Mouse (Mus musculus): ENCODE measurements around the gene Elac2. TPM values are rescaled to one million over a fixed set of nuclear protein-coding genes. Genes with fewer than 3 reads are reported as not detected.
A peak's percentile ranks its signal among the peaks of the same experiment; 100 is the strongest.

Elac2 gene
- polyA plus RNA-seq, 1 experiment: not detected

DNA sequence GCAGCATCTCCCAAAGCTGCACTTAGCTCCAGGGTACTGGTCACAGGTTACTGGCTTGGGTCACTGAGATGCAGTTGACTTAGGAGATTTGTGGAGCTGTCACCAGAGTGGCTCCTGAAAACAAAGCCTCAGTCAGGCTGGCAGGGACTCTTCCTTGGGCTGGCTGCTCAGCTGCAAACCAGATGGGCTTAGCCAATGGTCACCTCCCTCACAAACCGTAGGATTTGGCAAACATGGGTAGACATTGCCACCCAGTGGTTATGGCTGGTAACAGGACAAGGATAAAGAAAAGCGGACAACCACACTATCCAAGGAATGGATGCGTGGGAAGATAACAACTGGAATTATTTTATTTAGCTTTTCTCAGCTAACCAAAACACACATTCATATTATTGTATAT is 10.3 kb upstream of the Elac2 start:
- Histone ChIP-seq H3K27ac (ENCODE audit: insufficient read depth, low read depth, low read length) (no peak overlapping the region), H3K4me1 (ENCODE audit: control insufficient read depth, insufficient read depth, low read length) (no peaks in the 10 kb centered on the region), H3K4me3 (ENCODE audit: insufficient read depth, low read depth, low read length) (no peak overlapping the region)
- WGBS: 5% methylated on average over 3 of the region's 3 CpGs
- 0 out of 2 replicates have a peak, but pooled peaks have one; percentile 39 for TF ChIP-seq CTCF (IDR thresholded peaks at IDR 0.05; ENCODE audit: insufficient read depth, low read depth, low read length)
- TF ChIP-seq POLR2A (IDR thresholded peaks at IDR 0.05; ENCODE audit: insufficient read depth, low read depth, low read length): no peak

- H3K4me1 ChIP-seq (ENCODE audit: control insufficient read depth, insufficient read depth, low read length): no peaks in the 10 kb centered on the region
- no peak overlapping the region for H3K4me3 ChIP-seq (ENCODE audit: insufficient read depth, low read depth, low read length)
- TF ChIP-seq POLR2A (IDR thresholded peaks at IDR 0.05; ENCODE audit: insufficient read depth, low read depth, low read length) (no peak), CTCF (IDR thresholded peaks at IDR 0.05; ENCODE audit: insufficient read depth, low read depth, low read length) (no peak)
- WGBS: 55% methylated on average over 4 of the region's 4 CpGs
- H3K27ac ChIP-seq (ENCODE audit: insufficient read depth, low read depth, low read length): no peak overlapping the region
These were observed 9.9 kb upstream of the Elac2 start for GRCm38 (mm10) chr11:64968939-64969342.

DNA sequence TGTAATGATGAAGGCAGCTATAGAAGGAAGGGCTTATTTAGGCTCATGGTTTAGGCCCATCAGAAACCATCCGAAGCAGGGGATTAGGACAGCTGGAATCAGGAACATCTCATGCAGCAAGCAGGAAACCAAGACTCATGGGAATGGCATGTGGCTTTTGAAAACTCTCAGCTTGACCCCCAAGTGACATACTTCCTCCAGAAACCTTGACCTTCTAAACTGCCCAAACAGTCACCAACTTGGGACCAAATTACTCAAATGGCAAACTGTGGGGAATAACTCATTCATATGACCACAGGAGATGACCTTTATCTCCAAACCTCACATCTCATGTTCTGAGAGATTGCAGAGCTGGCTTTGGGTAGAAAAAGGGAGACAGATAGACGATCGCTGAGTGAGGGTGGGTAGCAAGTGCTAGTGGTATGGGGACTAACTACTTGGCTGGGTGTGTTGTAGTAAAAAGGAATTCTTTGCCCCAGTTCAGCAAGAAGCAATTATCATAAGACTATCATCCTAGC is 7.3 kb upstream of the Elac2 start:
- whole genome bisulfite sequencing: 83% methylated on average over 3 of the region's 3 CpGs
- H3K4me3 ChIP-seq (ENCODE audit: insufficient read depth, low read depth, low read length): no peak overlapping the region
- TF ChIP-seq POLR2A (IDR thresholded peaks at IDR 0.05; ENCODE audit: insufficient read depth, low read depth, low read length): no peak
- TF ChIP-seq CTCF (IDR thresholded peaks at IDR 0.05; ENCODE audit: insufficient read depth, low read depth, low read length): no peak
- no peaks in the 10 kb centered on the region for H3K4me1 ChIP-seq (ENCODE audit: control insufficient read depth, insufficient read depth, low read length)
- H3K27ac ChIP-seq (ENCODE audit: insufficient read depth, low read depth, low read length): no peak overlapping the region

DNA sequence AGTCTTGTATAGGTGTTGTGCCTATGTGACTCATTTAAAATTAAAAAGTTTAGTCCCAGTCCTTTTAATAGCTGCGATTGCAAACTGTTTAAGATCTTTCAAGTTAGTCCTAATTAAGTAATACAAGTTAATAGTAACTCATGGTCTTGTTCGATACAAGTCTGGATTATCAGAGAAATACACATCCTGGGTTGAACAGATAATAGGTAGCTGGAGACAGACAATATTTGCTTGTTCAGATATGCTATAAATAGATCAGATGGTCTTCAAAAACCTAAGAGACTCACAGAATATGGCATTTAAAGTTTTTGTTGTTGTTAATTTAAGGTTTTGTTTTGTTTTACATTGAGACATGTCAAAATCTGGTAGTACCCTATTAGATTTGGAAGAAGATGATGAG is 6.4 kb upstream of the Elac2 start:
- Histone ChIP-seq H3K4me1 (ENCODE audit: control insufficient read depth, insufficient read depth, low read length) (no peaks in the 10 kb centered on the region), H3K4me3 (ENCODE audit: insufficient read depth, low read depth, low read length) (no peak overlapping the region), H3K27ac (ENCODE audit: insufficient read depth, low read depth, low read length) (no peak overlapping the region)
- WGBS: 71% methylated on average over 2 of the region's 2 CpGs
- TF ChIP-seq POLR2A (IDR thresholded peaks at IDR 0.05; ENCODE audit: insufficient read depth, low read depth, low read length): no peak
- no peak for TF ChIP-seq CTCF (IDR thresholded peaks at IDR 0.05; ENCODE audit: insufficient read depth, low read depth, low read length)

- Histone ChIP-seq H3K27ac (ENCODE audit: insufficient read depth, low read depth, low read length) (no peak overlapping the region), H3K4me1 (ENCODE audit: control insufficient read depth, insufficient read depth, low read length) (peaks cover 4% of the 10 kb centered on the region; the same call in 1 of the 2 replicates), H3K4me3 (ENCODE audit: insufficient read depth, low read depth, low read length) (peak overlapping the region; percentile 72)
- TF ChIP-seq POLR2A (IDR thresholded peaks at IDR 0.05; ENCODE audit: insufficient read depth, low read depth, low read length): no peak
- TF ChIP-seq CTCF (IDR thresholded peaks at IDR 0.05; ENCODE audit: insufficient read depth, low read depth, low read length): no peak
- WGBS: 4% methylated on average over 9 of the region's 9 CpGs
These were observed 629 bp downstream of the Elac2 start for GRCm38 (mm10) chr11:64979489-64979845.

DNA sequence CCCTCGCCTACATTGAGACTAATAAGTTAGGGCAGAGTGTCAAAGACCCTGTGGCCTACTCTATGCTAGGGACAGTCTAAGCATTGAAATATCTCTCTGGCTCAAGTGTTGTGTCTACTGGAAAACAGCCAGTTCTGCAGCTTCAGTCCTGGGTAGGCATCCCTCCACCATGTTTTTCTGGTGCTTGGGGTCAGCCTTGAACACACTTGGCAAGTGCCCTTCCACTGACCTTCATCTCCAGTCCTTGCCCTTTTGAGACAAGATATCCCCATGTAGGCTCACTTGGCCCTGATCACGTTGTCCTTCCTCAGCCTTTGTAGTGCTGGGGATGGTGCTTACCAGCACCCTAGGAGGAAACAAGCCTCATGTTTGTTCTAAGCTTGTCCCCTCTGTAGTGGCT is 9.7 kb downstream of the Elac2 start:
- TF ChIP-seq CTCF (IDR thresholded peaks at IDR 0.05; ENCODE audit: insufficient read depth, low read depth, low read length) (no peak), POLR2A (IDR thresholded peaks at IDR 0.05; ENCODE audit: insufficient read depth, low read depth, low read length) (no peak)
- Histone ChIP-seq H3K27ac (ENCODE audit: insufficient read depth, low read depth, low read length) (no peak overlapping the region), H3K4me3 (ENCODE audit: insufficient read depth, low read depth, low read length) (no peak overlapping the region), H3K4me1 (ENCODE audit: control insufficient read depth, insufficient read depth, low read length) (no peaks in the 10 kb centered on the region)
- 96% methylated on average over 2 of the region's 2 CpGs for WGBS

GRCm38 (mm10) chr11:64998439-64998838 is 19.6 kb downstream of the Elac2 start:
- Histone ChIP-seq H3K4me1 (ENCODE audit: control insufficient read depth, insufficient read depth, low read length) (no peaks in the 10 kb centered on the region), H3K27ac (ENCODE audit: insufficient read depth, low read depth, low read length) (no peak overlapping the region), H3K4me3 (ENCODE audit: insufficient read depth, low read depth, low read length) (no peak overlapping the region)
- 92% methylated on average over 3 of the region's 3 CpGs for WGBS
- TF ChIP-seq CTCF (IDR thresholded peaks at IDR 0.05; ENCODE audit: insufficient read depth, low read depth, low read length) (no peak), POLR2A (IDR thresholded peaks at IDR 0.05; ENCODE audit: insufficient read depth, low read depth, low read length) (no peak)

GRCm38 (mm10) chr11:64999685-65000084 is 20.8 kb downstream of the Elac2 start:
- H3K27ac ChIP-seq (ENCODE audit: insufficient read depth, low read depth, low read length): no peak overlapping the region
- H3K4me1 ChIP-seq (ENCODE audit: control insufficient read depth, insufficient read depth, low read length): no peaks in the 10 kb centered on the region
- WGBS: 55% methylated on average over 5 of the region's 5 CpGs
- H3K4me3 ChIP-seq (ENCODE audit: insufficient read depth, low read depth, low read length): no peak overlapping the region
- TF ChIP-seq CTCF (IDR thresholded peaks at IDR 0.05; ENCODE audit: insufficient read depth, low read depth, low read length) (no peak), POLR2A (IDR thresholded peaks at IDR 0.05; ENCODE audit: insufficient read depth, low read depth, low read length) (no peak)

DNA sequence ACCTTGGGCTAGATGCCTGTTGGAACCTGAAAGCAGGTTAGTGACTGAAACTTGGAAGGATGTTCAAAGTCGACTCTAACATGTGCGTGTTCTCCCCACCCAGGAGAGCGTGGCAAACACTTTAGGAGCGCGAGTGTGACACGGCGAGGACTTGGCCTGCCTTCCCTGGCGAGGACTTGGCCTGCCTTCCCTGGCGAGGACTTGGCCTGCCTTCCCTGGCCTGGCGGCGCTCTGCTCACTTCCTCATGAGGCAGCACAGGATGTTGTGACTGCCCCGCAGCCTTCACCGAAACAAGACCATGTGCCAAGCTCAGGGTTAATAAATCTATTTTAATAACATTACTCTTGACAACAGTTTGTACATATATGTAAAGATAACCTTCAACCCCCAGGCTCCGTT is 22.9 kb downstream of the Elac2 start:
- Histone ChIP-seq H3K4me1 (ENCODE audit: control insufficient read depth, insufficient read depth, low read length) (no peaks in the 10 kb centered on the region), H3K27ac (ENCODE audit: insufficient read depth, low read depth, low read length) (no peak overlapping the region), H3K4me3 (ENCODE audit: insufficient read depth, low read depth, low read length) (no peak overlapping the region)
- TF ChIP-seq CTCF (IDR thresholded peaks at IDR 0.05; ENCODE audit: insufficient read depth, low read depth, low read length) (no peak), POLR2A (IDR thresholded peaks at IDR 0.05; ENCODE audit: insufficient read depth, low read depth, low read length) (no peak)
- 86% methylated on average over 14 of the region's 14 CpGs for WGBS

- no peak overlapping the region for H3K4me3 ChIP-seq (ENCODE audit: insufficient read depth, low read depth, low read length)
- no peaks in the 10 kb centered on the region for H3K4me1 ChIP-seq (ENCODE audit: control insufficient read depth, insufficient read depth, low read length)
- WGBS: 98% methylated on average over 5 of the region's 5 CpGs
- TF ChIP-seq POLR2A (IDR thresholded peaks at IDR 0.05; ENCODE audit: insufficient read depth, low read depth, low read length) (no peak), CTCF (IDR thresholded peaks at IDR 0.05; ENCODE audit: insufficient read depth, low read depth, low read length) (no peak)
- H3K27ac ChIP-seq (ENCODE audit: insufficient read depth, low read depth, low read length): no peak overlapping the region
These were observed 24.8 kb downstream of the Elac2 start for GRCm38 (mm10) chr11:65003611-65004010.
